Mouse (Mus musculus): ENCODE measurements at regions not wholly inside any gene's neighbourhood (a gene's known extent, or its start where the extent isn't known, plus 50 kb on each side); places are given as distances from the start of the nearest gene placed in this dataset.

DNA sequence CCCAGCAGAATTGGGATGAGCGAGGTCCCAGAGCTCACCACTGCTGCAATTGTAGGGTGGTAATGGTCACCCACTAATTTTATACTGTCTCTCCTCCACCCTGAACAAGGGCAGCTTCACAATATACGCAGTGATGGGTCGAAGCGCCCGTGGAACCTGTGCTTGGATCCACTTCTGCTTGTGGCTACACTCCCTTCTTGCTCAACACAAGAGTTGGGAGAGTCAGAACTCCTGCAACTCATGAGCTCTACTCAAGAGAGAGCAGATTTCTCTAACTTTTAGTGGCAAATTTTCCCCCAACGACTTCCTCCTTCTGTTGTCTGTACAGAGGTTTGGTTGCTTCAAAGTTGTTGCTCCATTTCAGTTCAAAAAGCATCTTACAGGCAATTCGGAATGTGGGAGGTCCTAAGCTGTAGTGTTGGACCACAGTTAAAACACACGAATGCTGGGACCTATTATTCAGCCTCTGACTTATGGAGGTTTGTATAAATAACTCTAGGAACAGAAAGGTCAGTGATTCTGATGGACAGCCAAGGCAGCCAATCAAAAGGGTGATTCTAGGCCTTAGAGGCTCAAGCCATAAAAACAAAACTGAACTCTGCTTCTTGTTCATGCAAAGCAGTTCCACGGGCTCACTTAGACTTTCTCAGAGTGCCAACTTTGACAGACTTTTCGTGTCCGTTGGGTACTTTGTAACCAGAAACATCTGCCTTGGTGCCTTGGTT is 227.8 kb upstream of the Meis1 start:
- no peak for DNase-seq (ENCODE audit: low read depth, low spot score)

DNA sequence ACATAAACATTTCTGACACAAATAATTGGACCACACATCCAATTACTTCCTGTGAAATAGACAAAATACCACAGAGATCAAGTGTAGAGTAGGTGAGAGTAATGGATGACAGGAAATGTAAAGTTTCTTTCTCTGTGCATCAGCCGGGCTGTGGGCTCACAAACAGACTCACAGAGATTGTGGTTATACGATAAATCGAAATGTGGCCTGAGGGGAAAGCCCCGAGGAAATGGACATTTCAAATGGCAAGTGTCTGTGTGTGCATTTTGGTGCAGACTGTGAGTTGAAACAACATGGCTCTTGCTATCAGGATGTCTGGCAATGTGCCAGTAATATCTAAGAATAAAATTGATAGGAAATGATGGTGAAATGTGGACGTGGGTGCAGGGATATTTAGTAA is 234.8 kb upstream of the Meis1 start:
- DNase-seq (ENCODE audit: low read depth, low spot score), result no peak

DNA sequence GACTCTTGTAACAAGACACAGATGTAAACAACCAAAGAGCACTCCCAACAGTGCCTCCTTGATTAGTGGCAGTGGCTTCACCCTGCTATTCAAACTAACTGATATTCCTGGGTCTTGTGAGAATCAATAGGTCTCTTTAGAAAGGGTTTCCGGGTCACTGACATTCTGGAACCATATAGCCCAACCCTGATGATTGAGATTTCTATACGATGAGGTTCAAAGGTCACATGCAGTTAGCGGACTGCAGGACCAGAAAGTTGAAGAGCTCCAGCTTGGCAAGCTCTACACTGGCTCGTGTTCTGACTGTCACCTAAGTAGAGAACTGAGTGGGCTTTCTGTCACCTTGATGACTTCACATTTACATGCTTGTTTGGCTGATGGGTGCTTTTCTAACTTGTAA is 235.4 kb upstream of the Meis1 start:
- no peak for DNase-seq (ENCODE audit: low read depth, low spot score)

GRCm38 (mm10) chr11:19257549-19257948 is 238.8 kb upstream of the Meis1 start:
- DNase-seq (ENCODE audit: low read depth, low spot score), result no peak

- DNase-seq (ENCODE audit: low read depth, low spot score), result no peak
Measured at GRCm38 (mm10) chr11:19262832-19263231, 244.0 kb upstream of the Meis1 start.

GRCm38 (mm10) chr11:19264798-19265671 is 246.2 kb upstream of the Meis1 start:
- no peak for DNase-seq (ENCODE audit: low read depth, low spot score)

DNA sequence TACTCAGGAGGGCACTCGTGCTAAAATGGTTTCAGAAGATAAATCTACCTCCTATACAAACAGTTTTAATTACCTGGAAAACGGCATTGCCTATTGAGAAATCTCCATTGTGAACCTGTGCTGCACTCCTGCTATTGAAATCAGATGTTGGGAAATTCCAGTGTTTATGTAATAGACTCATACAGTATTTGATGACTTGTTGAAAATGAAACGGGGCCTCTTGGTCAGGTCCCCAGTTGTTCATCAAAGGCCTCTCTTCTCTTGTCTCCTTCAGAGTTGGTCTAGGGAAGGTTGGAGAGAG is 246.8 kb upstream of the Meis1 start:
- DNase-seq (ENCODE audit: low read depth, low spot score), result no peak

GRCm38 (mm10) chr11:19290971-19291370 is 272.2 kb upstream of the Meis1 start:
- no peak for DNase-seq (ENCODE audit: low read depth, low spot score)

GRCm38 (mm10) chr11:19299411-19299810 is 280.6 kb upstream of the Meis1 start:
- DNase-seq (ENCODE audit: low read depth, low spot score), result no peak

DNA sequence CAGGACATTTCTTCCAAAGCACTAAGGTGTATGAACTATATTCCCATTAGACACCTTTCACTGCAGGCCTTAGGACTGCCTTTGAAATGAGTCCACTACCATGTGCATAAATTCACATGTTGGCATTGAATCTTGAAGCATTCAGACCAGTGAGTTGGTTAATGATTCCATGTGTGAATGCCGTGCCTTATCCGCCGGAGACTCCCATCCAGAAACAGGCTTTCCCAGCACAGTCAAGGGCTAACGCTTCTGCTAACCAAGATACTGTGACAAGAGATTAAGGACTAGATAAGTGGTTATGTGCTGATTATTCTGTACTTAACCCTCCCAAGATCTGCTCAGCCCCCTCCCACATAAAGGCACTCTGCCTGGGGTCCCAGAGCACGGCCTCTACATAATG is 287.9 kb upstream of the Meis1 start:
- no peak for DNase-seq (ENCODE audit: low read depth, low spot score)

DNA sequence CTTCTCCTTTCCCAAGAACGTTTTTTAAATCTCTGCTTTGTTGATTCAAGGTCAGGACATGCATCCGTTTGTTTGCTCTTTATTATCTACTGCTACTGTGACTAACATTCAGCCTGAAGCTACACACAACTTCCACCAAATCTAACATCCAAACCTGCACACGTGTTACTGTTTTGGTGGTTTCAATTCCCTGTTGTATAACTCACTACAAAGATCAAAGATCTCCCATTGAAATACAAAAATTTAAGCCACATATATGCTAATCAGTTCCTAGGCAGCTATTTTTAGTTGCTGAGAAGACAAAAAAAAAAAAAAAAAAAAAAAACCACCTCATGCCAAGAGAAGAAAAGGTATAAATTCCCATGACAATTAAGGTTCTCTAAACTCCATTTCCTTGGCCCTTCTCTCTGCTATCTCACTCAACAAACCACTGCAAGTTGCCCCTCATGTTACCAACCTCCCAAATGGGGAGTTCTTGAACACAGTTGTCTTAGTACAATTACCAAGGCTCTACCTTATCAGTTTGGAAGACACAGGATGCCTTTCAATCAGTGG is 312.0 kb upstream of the Meis1 start:
- DNase-seq (ENCODE audit: low read depth, low spot score), result no peak

DNA sequence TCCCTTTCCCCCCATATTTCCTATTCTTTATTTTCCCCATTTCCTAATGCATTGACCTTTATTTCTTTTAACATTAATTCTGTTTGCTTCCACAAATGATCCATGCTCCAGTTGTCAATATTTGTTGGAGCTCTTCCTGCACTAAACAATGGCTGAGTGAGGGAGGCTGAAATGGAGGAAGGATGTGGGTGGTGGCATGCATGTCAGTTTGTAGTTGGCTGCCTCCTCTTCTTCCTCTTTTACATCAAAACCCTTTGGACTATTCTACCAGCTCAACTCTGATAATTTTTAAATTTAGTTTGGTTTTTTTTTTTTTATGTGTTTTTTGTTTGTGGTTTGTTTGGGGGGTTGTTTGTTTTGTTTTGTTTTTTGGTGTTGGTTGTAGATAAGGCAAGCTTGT is 313.5 kb upstream of the Meis1 start:
- DNase-seq (ENCODE audit: low read depth, low spot score), result no peak

DNA sequence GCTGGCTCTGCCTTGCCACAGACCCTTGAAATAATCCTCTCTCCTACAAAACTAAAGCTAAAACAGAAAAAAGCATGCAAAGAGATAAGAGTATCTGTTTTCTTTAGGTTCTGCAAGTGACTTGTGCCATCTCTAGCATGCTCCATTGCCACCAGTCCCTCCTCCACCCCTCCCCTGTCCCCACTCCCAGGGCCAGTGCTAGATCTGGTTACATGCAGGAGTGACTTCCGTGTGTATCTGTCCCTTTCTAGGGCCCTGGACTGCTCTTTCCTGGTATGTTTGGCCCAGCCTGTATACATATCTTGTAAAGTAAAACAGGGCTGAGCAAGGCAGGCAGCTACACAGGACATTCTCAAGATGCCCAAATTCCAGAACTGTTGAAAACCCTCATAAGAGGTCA is 313.9 kb upstream of the Meis1 start:
- DNase-seq (ENCODE audit: low read depth, low spot score), result no peak

DNA sequence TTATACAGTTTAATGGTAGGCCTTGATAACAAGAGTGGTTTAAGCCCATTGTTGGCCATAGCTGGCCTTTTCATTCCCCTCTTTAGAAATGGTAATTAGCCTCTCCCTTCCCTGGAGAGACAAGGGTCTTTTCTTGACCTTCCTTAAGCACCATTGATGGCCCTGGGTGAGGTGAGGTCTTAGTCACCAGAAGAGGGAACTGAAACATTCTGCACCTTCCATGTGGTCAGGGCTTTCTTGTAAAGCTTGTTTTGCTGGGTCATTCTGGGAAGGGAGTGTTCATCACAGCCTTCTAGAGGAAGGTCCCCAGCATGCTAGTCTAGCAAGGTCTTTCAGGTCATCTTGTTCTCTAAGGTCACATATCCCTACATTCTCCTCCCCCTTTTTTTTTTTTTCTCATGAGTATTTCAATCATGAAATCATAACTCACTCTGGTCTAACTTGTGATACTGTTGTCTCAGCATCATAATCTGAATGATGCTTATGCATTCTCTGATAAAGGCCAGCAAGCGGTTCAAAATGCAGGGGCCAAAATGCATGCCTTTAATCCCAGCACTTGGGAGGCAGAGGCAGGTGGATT is 315.2 kb upstream of the Meis1 start:
- no peak for DNase-seq (ENCODE audit: low read depth, low spot score)

- no peak for DNase-seq (ENCODE audit: low read depth, low spot score)
Measured at GRCm38 (mm10) chr11:19335384-19335783, 316.6 kb upstream of the Meis1 start.

DNA sequence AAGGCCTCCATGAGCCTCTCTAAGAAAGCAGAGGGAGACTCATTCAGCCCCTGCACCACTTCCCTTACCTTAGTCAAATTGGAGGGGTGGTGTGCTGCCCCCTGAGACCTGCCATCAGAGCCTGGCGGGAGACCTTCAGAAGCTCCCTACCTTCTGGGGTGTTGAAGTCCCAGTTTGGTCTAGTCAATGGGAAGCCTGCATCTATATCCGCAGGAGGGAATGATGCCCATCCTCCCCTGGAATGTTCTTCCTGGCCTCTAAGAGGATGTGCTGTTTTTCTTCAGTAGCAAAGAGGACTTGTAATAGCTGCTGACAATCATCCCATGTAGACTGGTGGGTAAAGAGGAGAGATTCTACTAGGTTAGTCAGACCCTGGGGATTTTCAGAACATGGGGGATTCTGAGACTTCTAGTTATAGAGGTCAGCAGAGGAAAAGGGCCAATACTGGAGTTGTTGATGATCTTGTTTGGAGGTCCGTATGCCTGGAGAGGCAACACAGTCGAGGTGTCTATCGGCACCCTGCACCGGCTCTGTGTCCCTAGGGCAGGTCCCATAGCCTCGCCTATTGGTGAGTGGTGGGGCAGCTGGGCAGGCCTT is 321.0 kb upstream of the Meis1 start:
- DNase-seq (ENCODE audit: low read depth, low spot score), result no peak

DNA sequence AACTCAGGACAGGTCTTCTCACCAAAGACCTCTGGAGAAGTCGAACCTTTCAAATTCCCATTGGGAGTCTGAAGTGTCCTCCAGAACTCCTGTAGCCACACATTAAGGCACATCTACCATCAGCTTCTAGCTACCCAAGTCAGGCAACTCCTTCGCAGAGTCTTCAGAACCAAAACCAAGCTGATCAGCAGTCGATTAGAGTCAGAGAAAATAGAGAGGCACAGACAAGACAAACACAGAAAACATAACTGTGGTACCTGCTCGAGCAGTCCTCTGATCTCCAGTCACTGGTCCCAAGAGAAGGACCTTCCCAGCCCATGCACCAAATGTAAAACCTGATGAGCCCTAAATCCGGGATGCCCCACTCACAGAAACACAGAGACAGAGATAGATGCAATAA is 322.1 kb upstream of the Meis1 start:
- no peak for DNase-seq (ENCODE audit: low read depth, low spot score)

DNA sequence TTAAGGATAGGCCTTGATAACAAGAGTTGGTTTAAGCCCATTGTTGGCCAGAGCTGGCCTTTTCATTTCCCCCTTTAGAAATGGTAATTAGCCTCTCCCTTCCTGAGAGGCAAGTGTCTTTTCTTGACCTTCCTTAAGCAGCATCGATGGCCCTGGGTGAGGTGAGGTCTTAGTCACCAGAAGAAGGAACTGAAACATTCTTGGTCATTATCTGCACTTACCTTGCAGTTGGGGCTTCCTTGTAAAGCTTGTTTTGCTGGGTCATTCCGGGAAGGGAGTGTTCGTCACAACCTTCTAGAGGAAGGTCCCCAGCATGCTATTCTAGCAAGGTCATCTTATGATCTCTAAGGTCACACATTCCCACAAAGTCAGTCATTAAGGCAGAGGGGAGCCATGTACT is 322.6 kb upstream of the Meis1 start:
- DNase-seq (ENCODE audit: low read depth, low spot score), result no peak

DNA sequence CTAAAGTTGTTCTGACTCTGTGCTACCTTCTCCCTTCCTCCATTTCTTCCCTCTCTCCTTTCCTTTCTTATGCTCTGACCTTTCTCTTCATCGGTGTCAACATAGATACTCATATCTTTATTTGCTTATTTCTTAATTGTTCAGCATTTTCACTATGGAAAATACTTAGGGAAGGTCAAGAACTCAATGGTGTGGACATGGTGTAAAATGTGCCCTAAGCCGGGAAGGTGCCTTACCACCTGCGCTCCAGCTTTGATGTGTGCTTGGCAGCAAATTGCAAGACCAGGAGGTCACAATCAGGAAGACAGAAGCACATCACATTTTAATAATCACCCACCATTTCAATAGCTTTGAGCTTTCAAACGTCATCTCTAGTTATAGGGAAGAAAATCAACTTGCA is 324.0 kb upstream of the Meis1 start:
- no peak for DNase-seq (ENCODE audit: low read depth, low spot score)

- DNase-seq (ENCODE audit: low read depth, low spot score), result no peak
Measured at GRCm38 (mm10) chr11:19346276-19346826, 327.6 kb upstream of the Meis1 start.

- no peak for DNase-seq (ENCODE audit: low read depth, low spot score)
Measured at GRCm38 (mm10) chr11:19350331-19351242, 331.8 kb upstream of the Meis1 start.
